Comparison of ENCODE assay signal across 21 mouse cellular contexts in genomic region chr6:111730381-111730780, GRCm38 (mm10).
"Had no signal": no experiment of that assay in that cellular context is flagged by ENCODE, and none has a peak within 500 bp of the region (broad histone marks: within the 10 kb centered on the region; RNA-seq: fewer than 3 reads in every experiment).

No protein-coding gene starts in this region.

- DNase-seq: kidney, adult 2 months; kidney, postnatal 25 days; layer of hippocampus, adult 9-11 months; liver; lung, adult 18-20 months; right cerebral cortex, adult 18-20 months; right cerebral cortex, postnatal 14 days; right cerebral cortex, postnatal 4 days; thymus, adult 2 months; thymus, postnatal 25 days had no signal

- H3K4me1 ChIP-seq: limb, embryonic 10.5 days; limb, embryonic 13.5 days; liver, embryonic 12.5 days; liver, embryonic 15.5 days; lung, embryonic 15.5 days; midbrain, embryonic 12.5 days; midbrain, embryonic 15.5 days had no signal

- H3K4me2 ChIP-seq: limb, embryonic 13.5 days; liver, embryonic 12.5 days; liver, embryonic 15.5 days; lung, embryonic 15.5 days; midbrain, embryonic 12.5 days; midbrain, embryonic 15.5 days had no signal

- H3K36me3 ChIP-seq: limb, embryonic 10.5 days; limb, embryonic 13.5 days; liver, embryonic 12.5 days; liver, embryonic 15.5 days; lung, embryonic 15.5 days; midbrain, embryonic 12.5 days; midbrain, embryonic 15.5 days had no signal

- H3K9ac ChIP-seq: limb, embryonic 13.5 days; liver, embryonic 12.5 days; liver, embryonic 15.5 days; lung, embryonic 15.5 days; midbrain, embryonic 12.5 days; midbrain, embryonic 15.5 days had no signal

- H3K27ac ChIP-seq: kidney, postnatal 0 days; layer of hippocampus, adult 2 months; limb, embryonic 10.5 days; limb, embryonic 13.5 days; liver, embryonic 12.5 days; liver, embryonic 15.5 days; lung, embryonic 15.5 days; macrophage; midbrain, embryonic 12.5 days; midbrain, embryonic 15.5 days; stomach, postnatal 0 days had no signal

- H3K9me3 ChIP-seq: limb, embryonic 10.5 days; limb, embryonic 13.5 days; liver, embryonic 12.5 days; liver, embryonic 15.5 days; lung, embryonic 15.5 days; midbrain, embryonic 12.5 days; midbrain, embryonic 15.5 days had no signal

- H3K27me3 ChIP-seq: limb, embryonic 13.5 days; liver, embryonic 12.5 days; liver, embryonic 15.5 days; lung, embryonic 15.5 days; midbrain, embryonic 12.5 days; midbrain, embryonic 15.5 days had no signal

- ATAC-seq: liver, embryonic 12.5 days; midbrain, embryonic 15.5 days had no signal

- H3K4me3 ChIP-seq: layer of hippocampus, adult 2 months; limb, embryonic 10.5 days; limb, embryonic 13.5 days; liver, embryonic 12.5 days; liver, embryonic 15.5 days; lung, embryonic 15.5 days; midbrain, embryonic 12.5 days; midbrain, embryonic 15.5 days had no signal
